Mouse (Mus musculus): Measurements from ENCODE around the gene Sumf2. TPM values are rescaled to one million over a fixed set of nuclear protein-coding genes. Genes with fewer than 3 reads are reported as not detected.

The Sumf2 gene
- polyA plus RNA-seq (2016; fragmentation: Nextera tagmentation; extraction: Ambion mirVana), result 40.7 and 42.4 TPM in 2 replicates

GRCm38 (mm10) chr5:129846752-129847557 lies at the start of gene Sumf2:
Gene Sumf2, plus strand, starts transcription at chr5:129846986.
- 0 out of 2 replicates have a peak within 1 kb of the TSS, but pooled peaks have one; percentile 41 for H3K27ac ChIP-seq (ENCODE audit: poor library complexity, severe bottlenecking)
- H3K4me3 ChIP-seq, result peak within 1 kb of the TSS; percentile 71
- H3K9me3 ChIP-seq (replicated peaks), result no peaks in the 10 kb centered on the region
- 10% methylated on average over 22 of the region's 22 CpGs for WGBS
- peaks cover 32% of the 10 kb centered on the region for H3K36me3 ChIP-seq
- peak within 1 kb of the TSS; percentile 77 for H3K4me2 ChIP-seq
- ATAC-seq (ENCODE audit: insufficient number of reproducible peaks, low FRiP score), result peak; percentile 99
- peak within 1 kb of the TSS; percentile 84 for H3K9ac ChIP-seq
- H3K4me1 ChIP-seq (replicated peaks), result peaks cover 7% of the 10 kb centered on the region; the same call in 1 of the 2 replicates
- no peaks in the 10 kb centered on the region for H3K27me3 ChIP-seq (replicated peaks)

- 92% methylated on average over 5 of the region's 5 CpGs for WGBS
- no peak overlapping the region for H3K4me2 ChIP-seq
Measured at GRCm38 (mm10) chr5:129844848-129845247, 1.9 kb upstream of the Sumf2 start.

GRCm38 (mm10) chr5:129847558-129847820 lies 703 bp downstream of the Sumf2 start:
- Histone ChIP-seq H3K9me3 (replicated peaks) (no peaks in the 10 kb centered on the region), H3K4me2 (peak overlapping the region; percentile 77), H3K27ac (ENCODE audit: poor library complexity, severe bottlenecking) (no peak overlapping the region), H3K4me3 (peak overlapping the region; percentile 71), H3K9ac (peak overlapping the region; percentile 84), H3K36me3 (peaks cover 32% of the 10 kb centered on the region), H3K4me1 (replicated peaks) (peaks cover 7% of the 10 kb centered on the region; the same call in 1 of the 2 replicates), H3K27me3 (replicated peaks) (no peaks in the 10 kb centered on the region)
- ATAC-seq (ENCODE audit: insufficient number of reproducible peaks, low FRiP score), result no peak
- 57% methylated on average over 8 of the region's 8 CpGs for WGBS

More at GRCm38 (mm10) chr5:129844848-129845247, 1.9 kb upstream of the Sumf2 start:
- peaks cover 29% of the 10 kb centered on the region for H3K36me3 ChIP-seq
- ATAC-seq (ENCODE audit: insufficient number of reproducible peaks, low FRiP score), result no peak
- H3K27ac ChIP-seq (ENCODE audit: poor library complexity, severe bottlenecking), result no peak overlapping the region
- no peaks in the 10 kb centered on the region for H3K27me3 ChIP-seq (replicated peaks)
- H3K9me3 ChIP-seq (replicated peaks), result no peaks in the 10 kb centered on the region
- H3K4me3 ChIP-seq, result no peak overlapping the region
- no peak overlapping the region for H3K9ac ChIP-seq
- H3K4me1 ChIP-seq (replicated peaks), result peaks cover 7% of the 10 kb centered on the region; the same call in 1 of the 2 replicates

DNA sequence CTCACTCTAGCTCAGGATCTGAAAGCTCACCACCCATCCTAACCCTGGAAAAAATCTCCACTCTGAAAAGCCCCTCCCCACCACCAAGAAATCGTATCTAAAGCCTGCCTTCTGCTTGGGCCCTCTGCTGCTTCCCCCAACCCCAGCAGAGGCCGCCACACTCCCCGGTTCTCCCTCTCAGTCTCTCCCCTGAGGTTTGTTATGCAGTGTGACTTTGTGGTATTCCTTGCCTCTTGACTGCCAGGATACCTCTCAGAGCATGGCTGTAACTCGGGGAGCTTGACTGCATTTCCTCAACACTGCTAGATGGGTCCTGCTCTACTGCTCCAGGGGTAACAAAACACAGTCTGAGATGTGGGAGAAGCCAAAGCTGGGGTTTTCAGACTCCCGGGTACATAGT lies 8.4 kb downstream of the Sumf2 start:
- H3K9ac ChIP-seq, result no peak overlapping the region
- H3K36me3 ChIP-seq, result peaks cover 60% of the 10 kb centered on the region
- 0 out of 2 replicates have a peak overlapping the region, but pooled peaks have one; percentile 55 for H3K4me2 ChIP-seq
- H3K9me3 ChIP-seq (replicated peaks), result no peaks in the 10 kb centered on the region
- H3K27me3 ChIP-seq (replicated peaks), result no peaks in the 10 kb centered on the region
- H3K4me3 ChIP-seq, result no peak overlapping the region
- WGBS, result 35% methylated on average over 5 of the region's 5 CpGs
- ATAC-seq (ENCODE audit: insufficient number of reproducible peaks, low FRiP score), result no peak
- no peaks in the 10 kb centered on the region for H3K4me1 ChIP-seq (replicated peaks)
- no peak overlapping the region for H3K27ac ChIP-seq (ENCODE audit: poor library complexity, severe bottlenecking)

DNA sequence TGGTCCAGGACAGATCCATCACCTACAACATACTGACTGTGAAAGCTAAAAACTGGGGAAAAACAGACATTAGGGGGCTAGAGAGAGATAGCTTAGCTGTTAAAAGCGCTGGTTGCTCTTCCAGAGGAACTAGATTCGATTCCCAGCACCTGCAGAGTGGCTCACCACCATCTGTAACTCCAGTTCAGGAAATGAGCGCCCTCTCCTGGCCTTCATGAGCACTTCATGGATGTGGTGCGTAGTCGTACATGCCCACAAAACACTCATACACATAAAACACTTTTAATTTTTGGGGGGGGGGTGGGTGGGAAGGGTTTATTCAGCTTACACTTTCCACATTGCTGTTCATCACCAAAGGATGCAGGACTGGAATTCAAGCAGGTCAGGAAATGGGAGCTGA lies 9.6 kb downstream of the Sumf2 start:
- no peak overlapping the region for H3K9ac ChIP-seq
- 85% methylated on average over 5 of the region's 5 CpGs for WGBS
- no peak overlapping the region for H3K4me3 ChIP-seq
- no peak overlapping the region for H3K27ac ChIP-seq (ENCODE audit: poor library complexity, severe bottlenecking)
- no peaks in the 10 kb centered on the region for H3K27me3 ChIP-seq (replicated peaks)
- no peak overlapping the region for H3K4me2 ChIP-seq
- ATAC-seq (ENCODE audit: insufficient number of reproducible peaks, low FRiP score), result no peak
- H3K36me3 ChIP-seq, result peaks cover 72% of the 10 kb centered on the region
- no peaks in the 10 kb centered on the region for H3K9me3 ChIP-seq (replicated peaks)
- no peaks in the 10 kb centered on the region for H3K4me1 ChIP-seq (replicated peaks)

DNA sequence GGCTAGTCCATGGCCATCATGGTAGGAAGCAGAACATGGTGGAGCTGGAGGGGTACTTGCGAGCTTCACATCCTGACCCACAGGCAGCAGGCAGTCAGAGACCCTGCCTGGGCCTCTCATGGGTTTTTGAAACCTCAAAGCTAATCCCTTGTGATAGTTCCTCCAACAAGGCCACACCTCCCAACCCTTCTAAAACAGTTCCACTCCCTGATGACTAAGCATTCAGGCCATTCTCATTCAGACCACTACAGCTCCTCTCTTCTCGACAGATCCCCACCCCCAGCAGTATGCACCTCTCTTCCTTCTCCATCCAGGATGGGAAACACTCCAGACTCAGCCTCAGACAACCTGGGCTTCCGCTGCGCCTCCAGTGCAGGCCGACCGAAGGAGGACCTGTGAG lies 15.5 kb downstream of the Sumf2 start:
- no peak overlapping the region for H3K4me3 ChIP-seq
- no peak for ATAC-seq (ENCODE audit: insufficient number of reproducible peaks, low FRiP score)
- no peak overlapping the region for H3K4me2 ChIP-seq
- H3K27me3 ChIP-seq (replicated peaks), result no peaks in the 10 kb centered on the region
- peaks cover 50% of the 10 kb centered on the region for H3K36me3 ChIP-seq
- H3K4me1 ChIP-seq (replicated peaks), result peaks cover 8% of the 10 kb centered on the region; the same call in 1 of the 2 replicates
- H3K27ac ChIP-seq (ENCODE audit: poor library complexity, severe bottlenecking), result no peak overlapping the region
- peaks cover 4% of the 10 kb centered on the region; the same call in 1 of the 2 replicates for H3K9me3 ChIP-seq (replicated peaks)
- WGBS, result 96% methylated on average over 6 of the region's 6 CpGs
- H3K9ac ChIP-seq, result no peak overlapping the region

- Histone ChIP-seq H3K36me3 (peaks cover 35% of the 10 kb centered on the region), H3K4me2 (peak overlapping the region; percentile 55), H3K4me3 (peak overlapping the region; percentile 13; the same call in 1 of the 2 replicates), H3K4me1 (replicated peaks) (peaks cover 8% of the 10 kb centered on the region; the same call in 1 of the 2 replicates), H3K27me3 (replicated peaks) (no peaks in the 10 kb centered on the region), H3K27ac (ENCODE audit: poor library complexity, severe bottlenecking) (no peak overlapping the region), H3K9ac (peak overlapping the region; percentile 24; the same call in 1 of the 2 replicates), H3K9me3 (replicated peaks) (peaks cover 4% of the 10 kb centered on the region; the same call in 1 of the 2 replicates)
- no peak for ATAC-seq (ENCODE audit: insufficient number of reproducible peaks, low FRiP score)
- WGBS, result 10% methylated on average over 18 of the region's 18 CpGs
Measured at GRCm38 (mm10) chr5:129864467-129864866, 17.7 kb downstream of the Sumf2 start.

GRCm38 (mm10) chr5:129865841-129866240 lies 19.1 kb downstream of the Sumf2 start:
- H3K27ac ChIP-seq (ENCODE audit: poor library complexity, severe bottlenecking), result no peak overlapping the region
- H3K4me2 ChIP-seq, result no peak overlapping the region
- H3K4me3 ChIP-seq, result no peak overlapping the region
- no peaks in the 10 kb centered on the region for H3K27me3 ChIP-seq (replicated peaks)
- H3K4me1 ChIP-seq (replicated peaks), result peaks cover 8% of the 10 kb centered on the region; the same call in 1 of the 2 replicates
- no peak for ATAC-seq (ENCODE audit: insufficient number of reproducible peaks, low FRiP score)
- peaks cover 22% of the 10 kb centered on the region for H3K36me3 ChIP-seq
- no peak overlapping the region for H3K9ac ChIP-seq
- peaks cover 4% of the 10 kb centered on the region; the same call in 1 of the 2 replicates for H3K9me3 ChIP-seq (replicated peaks)
- 75% methylated on average over 12 of the region's 12 CpGs for WGBS

GRCm38 (mm10) chr5:129869238-129869995 lies 22.6 kb downstream of the Sumf2 start:
- H3K36me3 ChIP-seq, result no peaks in the 10 kb centered on the region
- ATAC-seq (ENCODE audit: insufficient number of reproducible peaks, low FRiP score), result no peak
- H3K4me1 ChIP-seq (replicated peaks), result peaks cover 2% of the 10 kb centered on the region; the same call in 1 of the 2 replicates
- H3K9ac ChIP-seq, result no peak overlapping the region
- H3K27me3 ChIP-seq (replicated peaks), result no peaks in the 10 kb centered on the region
- H3K27ac ChIP-seq (ENCODE audit: poor library complexity, severe bottlenecking), result no peak overlapping the region
- H3K4me2 ChIP-seq, result no peak overlapping the region
- H3K4me3 ChIP-seq, result no peak overlapping the region
- 80% methylated on average over 19 of the region's 19 CpGs for WGBS
- no peaks in the 10 kb centered on the region for H3K9me3 ChIP-seq (replicated peaks)

DNA sequence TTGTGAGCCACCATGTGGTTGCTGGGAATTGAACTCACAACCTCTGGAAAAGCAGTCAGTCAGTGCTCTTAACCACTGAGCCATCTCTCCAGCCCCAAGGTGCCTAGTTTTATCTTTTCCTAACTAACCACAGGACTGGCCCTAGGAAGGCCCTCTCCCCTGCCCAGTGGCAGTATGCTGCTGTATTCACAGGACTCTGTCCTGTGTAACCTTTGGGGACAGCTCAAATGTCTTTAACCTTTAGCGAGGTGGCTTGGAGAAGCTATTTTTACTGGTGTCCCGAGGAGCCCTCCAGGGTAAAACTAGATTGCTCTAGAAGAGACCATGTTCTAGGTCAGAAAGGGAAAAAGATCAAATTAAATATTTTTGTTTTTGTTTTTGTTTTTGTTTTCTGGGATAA lies 24.5 kb downstream of the Sumf2 start:
- Histone ChIP-seq H3K36me3 (no peaks in the 10 kb centered on the region), H3K4me1 (replicated peaks) (no peaks in the 10 kb centered on the region), H3K27ac (ENCODE audit: poor library complexity, severe bottlenecking) (no peak overlapping the region), H3K9ac (no peak overlapping the region), H3K4me3 (no peak overlapping the region), H3K27me3 (replicated peaks) (no peaks in the 10 kb centered on the region), H3K4me2 (no peak overlapping the region), H3K9me3 (replicated peaks) (no peaks in the 10 kb centered on the region)
- ATAC-seq (ENCODE audit: insufficient number of reproducible peaks, low FRiP score), result no peak
- WGBS, result 67% methylated on average over 2 of the region's 2 CpGs

GRCm38 (mm10) chr5:129873942-129874341 lies 27.2 kb downstream of the Sumf2 start:
- Histone ChIP-seq H3K4me2 (no peak overlapping the region), H3K27ac (ENCODE audit: poor library complexity, severe bottlenecking) (no peak overlapping the region), H3K4me1 (replicated peaks) (peaks cover 10% of the 10 kb centered on the region), H3K9ac (no peak overlapping the region), H3K4me3 (no peak overlapping the region), H3K36me3 (no peaks in the 10 kb centered on the region), H3K27me3 (replicated peaks) (no peaks in the 10 kb centered on the region), H3K9me3 (replicated peaks) (no peaks in the 10 kb centered on the region)
- 77% methylated on average over 12 of the region's 12 CpGs for WGBS
- no peak for ATAC-seq (ENCODE audit: insufficient number of reproducible peaks, low FRiP score)

Data from heart, embryonic 12.5 days (tissue).